Mouse (Mus musculus) midbrain, postnatal 0 days (tissue): ENCODE measurements around the gene Lmbr1. TPM values are rescaled to one million over a fixed set of nuclear protein-coding genes. Genes with fewer than 3 reads are reported as not detected.
A peak's percentile ranks its signal among the peaks of the same experiment; 100 is the strongest.

Experiments
- ATAC-seq: fragments of 200-750 bp; cut with Nextera tagmentation; 2 replicates; pipeline ENCODE4 v1.8.0; 2017; ENCODE audit warnings: moderate number of reproducible peaks, mild to moderate bottlenecking, moderate TSS enrichment, moderate library complexity; ENCODE audit not compliant: low FRiP score
- DNase-seq: peaks from one replicate; pipeline ENCODE4 v3.0.0-alpha.2; 2015; ENCODE audit warnings: low spot score
- H3K27ac ChIP-seq: fragments of 300-500 bp; sonication (generic); 2 replicates; pipeline ENCODE4 v1.5.1; 2014; ENCODE audit warnings: low read depth, mild to moderate bottlenecking, low read length, mixed read lengths
- H3K27me3 ChIP-seq: fragments of 300-500 bp; sonication (generic); 2 replicates; pipeline ENCODE4 v1.6.1; 2014; ENCODE audit warnings: low read length, control low read depth, mixed read lengths; ENCODE audit not compliant: insufficient read depth
- H3K36me3 ChIP-seq: fragments of 300-500 bp; sonication (generic); 2 replicates; pipeline ENCODE4 v1.6.1; 2014; ENCODE audit warnings: low read length, control low read depth, mixed read lengths; ENCODE audit not compliant: insufficient read depth
- H3K4me1 ChIP-seq: fragments of 300-500 bp; sonication (generic); 2 replicates; pipeline ENCODE4 v1.6.1; 2014; ENCODE audit warnings: mild to moderate bottlenecking, control low read depth, antibody characterized with exemption, low read length, mixed read lengths; ENCODE audit not compliant: insufficient read depth
- H3K4me2 ChIP-seq: fragments of 300-500 bp; sonication (generic); 2 replicates; pipeline ENCODE4 v1.6.1; 2014; ENCODE audit warnings: low read depth, mild to moderate bottlenecking, low read length, mixed read lengths; ENCODE audit not compliant: poor library complexity, severe bottlenecking
- H3K4me3 ChIP-seq: fragments of 300-500 bp; sonication (generic); 2 replicates; pipeline ENCODE4 v1.5.1; 2014; ENCODE audit warnings: low read depth, mild to moderate bottlenecking, low read length, moderate library complexity
- H3K9ac ChIP-seq: fragments of 300-500 bp; sonication (generic); replicated peaks from 2 replicates; pipeline ENCODE4 v1.6.1; 2014; ENCODE audit warnings: mild to moderate bottlenecking, low read length, moderate library complexity, mixed read lengths; ENCODE audit not compliant: poor library complexity, severe bottlenecking
- H3K9me3 ChIP-seq: fragments of 300-500 bp; sonication (generic); 2 replicates; pipeline ENCODE4 v1.6.1; 2016; ENCODE audit warnings: low read length, control low read depth
- CTCF ChIP-seq: IDR thresholded peaks from 2 replicates; pipeline ENCODE4 v1.5.1; 2016; ENCODE audit warnings: antibody characterized with exemption, mild to moderate bottlenecking
- WGBS: fragments of 180-500 bp; shearing (Covaris S2); extraction: QIAGEN DNeasy Blood & Tissue Kit; methylation state at CpG from one replicate; pipeline ENCODE4 v1.1.7; 2014; 5-methylcytosine and 5-hydroxymethylcytosine counted together
- polyA plus RNA-seq: library from polyadenylated mRNA; unstranded; fragments of >200 nt; fragmentation: Nextera tagmentation; extraction: Ambion mirVana; gene quantifications from 2 replicates; pipeline ENCODE4 v1.2.1, GENCODE M21; 2015
- total RNA-seq: library from RNA; depleted of rRNA; stranded (reverse); fragments of >200 nt; gene quantifications from 2 replicates; pipeline ENCODE4 v1.2.3, GENCODE M21; 2014

Gene Lmbr1
- total and polyA plus RNA-seq, 2 experiments from 2014 or later, result 32.3 to 44.0 TPM

DNA sequence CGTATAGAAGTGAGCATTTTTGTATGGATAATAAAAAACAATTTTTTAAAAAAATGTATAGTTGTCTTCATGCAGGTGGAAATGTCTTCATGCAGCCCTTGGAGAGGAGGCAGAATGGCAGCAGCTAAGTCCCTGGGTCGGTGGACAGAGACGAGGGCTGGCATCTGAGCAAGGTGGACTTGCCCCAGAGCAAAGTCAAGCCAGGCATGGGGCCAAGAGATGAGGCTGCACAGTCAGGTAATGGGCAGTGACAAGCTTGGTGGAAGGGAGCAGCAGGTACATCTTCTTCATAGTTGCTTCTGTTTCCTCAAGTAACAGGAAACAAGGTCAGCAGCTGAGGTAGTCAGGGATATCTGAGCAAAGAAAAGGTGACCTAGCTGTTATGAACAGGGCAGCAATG is 97.1 kb downstream of the Lmbr1 start:
- no peak for DNase-seq
- no peak overlapping the region for H3K9ac ChIP-seq
- no peaks in the 10 kb centered on the region for H3K9me3 ChIP-seq
- H3K27ac ChIP-seq, result no peak overlapping the region
- H3K4me3 ChIP-seq, result no peak overlapping the region
- H3K36me3 ChIP-seq, result 0 out of 2 replicates have a peak, but pooled peaks cover 9% of the 10 kb centered on the region
- ATAC-seq, result no peak
- no peak overlapping the region for H3K4me2 ChIP-seq
- TF ChIP-seq CTCF, result no peak
- H3K27me3 ChIP-seq, result no peaks in the 10 kb centered on the region
- WGBS, result 84% methylated on average over 3 of the region's 3 CpGs
- no peaks in the 10 kb centered on the region for H3K4me1 ChIP-seq

DNA sequence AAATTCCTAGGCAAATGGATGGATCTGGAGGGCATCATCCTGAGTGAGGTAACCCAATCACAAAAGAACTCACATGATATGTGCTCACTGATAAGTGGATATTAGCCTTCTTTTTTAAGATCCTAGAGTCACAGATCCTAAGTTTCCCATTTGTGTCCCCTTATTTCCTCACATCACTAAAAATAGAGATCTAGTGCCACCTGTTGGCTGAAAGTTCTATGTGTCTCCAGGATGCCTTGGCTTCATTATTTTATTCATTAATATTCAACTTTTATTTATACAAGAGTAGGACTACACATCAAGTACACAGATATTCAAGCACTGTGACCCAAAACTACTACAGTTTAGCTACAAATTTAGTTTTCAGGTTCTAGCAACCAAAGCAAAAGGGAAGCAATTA is 103.4 kb downstream of the Lmbr1 start:
- TF ChIP-seq CTCF, result peak; percentile 57
- ATAC-seq (no peak), DNase-seq (peak; percentile 31)
- no peaks in the 10 kb centered on the region for H3K27me3 ChIP-seq
- no peak overlapping the region for H3K27ac ChIP-seq
- no peak overlapping the region for H3K4me2 ChIP-seq
- no peak overlapping the region for H3K9ac ChIP-seq
- H3K9me3 ChIP-seq, result no peaks in the 10 kb centered on the region
- H3K4me3 ChIP-seq, result no peak overlapping the region
- no peaks in the 10 kb centered on the region for H3K4me1 ChIP-seq
- H3K36me3 ChIP-seq, result no peaks in the 10 kb centered on the region

DNA sequence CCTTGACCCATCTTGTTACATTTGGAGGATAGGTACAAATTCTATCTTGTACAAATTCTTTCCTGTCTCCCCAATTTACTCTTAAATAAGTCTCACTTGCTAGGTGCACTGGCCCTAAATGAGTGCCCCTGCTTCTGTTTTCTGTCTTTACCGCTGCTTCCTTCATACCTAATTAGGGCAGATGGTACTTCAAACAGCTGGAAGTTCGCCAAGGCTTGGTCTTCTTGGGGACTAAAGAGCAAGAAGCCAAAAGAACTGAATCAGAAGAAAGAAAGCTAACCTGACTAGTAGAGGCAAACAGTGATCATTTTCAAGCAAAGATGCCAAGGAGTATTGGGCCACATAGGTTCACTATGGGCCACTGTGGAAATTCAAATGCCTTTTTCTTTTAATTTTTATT is 104.8 kb downstream of the Lmbr1 start:
- Histone ChIP-seq H3K9me3 (no peaks in the 10 kb centered on the region), H3K36me3 (no peaks in the 10 kb centered on the region), H3K4me3 (no peak overlapping the region), H3K27me3 (no peaks in the 10 kb centered on the region), H3K4me2 (no peak overlapping the region), H3K4me1 (no peaks in the 10 kb centered on the region), H3K27ac (no peak overlapping the region), H3K9ac (no peak overlapping the region)
- DNase-seq, result no peak
- WGBS, result 73% methylated on average over 2 of the region's 2 CpGs
- no peak for ATAC-seq
- TF ChIP-seq CTCF, result no peak

DNA sequence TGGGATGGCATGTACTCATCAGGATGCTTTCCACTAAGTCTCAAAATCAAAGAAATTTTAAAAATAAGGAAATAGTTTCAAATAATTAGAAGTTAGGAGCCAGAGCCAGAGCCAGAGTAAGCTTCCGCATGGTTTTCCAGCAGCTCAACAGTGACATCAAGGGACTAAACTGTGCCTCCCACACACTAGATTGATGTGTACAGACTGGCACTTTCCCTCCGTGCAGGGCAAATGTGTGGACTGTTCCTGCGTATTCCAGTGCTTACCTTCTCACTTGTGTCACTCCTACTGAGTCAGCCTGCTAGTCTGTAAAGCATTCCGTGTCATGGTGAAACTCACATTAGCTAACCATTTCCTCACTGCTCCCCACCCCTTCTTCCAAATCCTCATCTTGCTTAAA is 107.3 kb downstream of the Lmbr1 start:
- peak; percentile 56 for TF ChIP-seq CTCF
- H3K36me3 ChIP-seq, result no peaks in the 10 kb centered on the region

DNA sequence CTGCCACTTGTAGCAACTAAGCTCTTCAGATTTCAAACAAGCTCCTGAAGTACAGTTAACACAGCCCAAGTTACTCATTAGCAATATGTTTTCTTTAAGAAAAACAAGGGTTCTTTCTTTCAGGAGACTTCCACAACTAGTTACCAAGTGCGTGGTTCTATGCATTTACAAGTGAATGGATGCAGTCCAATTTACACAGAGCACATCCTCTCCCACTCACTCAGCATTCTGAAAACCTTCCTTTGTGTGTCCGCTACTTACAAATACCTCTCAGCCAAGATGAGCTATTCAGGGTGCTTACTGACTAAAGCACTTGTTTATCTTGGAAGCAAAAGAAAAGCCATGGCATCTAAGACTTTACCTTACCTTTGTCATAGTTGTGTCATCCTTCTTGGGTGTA is 124.3 kb downstream of the Lmbr1 start:
- no peaks in the 10 kb centered on the region for H3K9me3 ChIP-seq
- no peak for TF ChIP-seq CTCF
- DNase-seq (no peak), ATAC-seq (no peak)
- no peak overlapping the region for H3K4me2 ChIP-seq
- WGBS, result 30% methylated on average over 2 of the region's 2 CpGs
- no peaks in the 10 kb centered on the region for H3K4me1 ChIP-seq
- no peak overlapping the region for H3K4me3 ChIP-seq
- H3K36me3 ChIP-seq, result no peaks in the 10 kb centered on the region
- no peak overlapping the region for H3K27ac ChIP-seq
- no peak overlapping the region for H3K9ac ChIP-seq
- no peaks in the 10 kb centered on the region for H3K27me3 ChIP-seq

More for the DNA sequence above, 107.3 kb downstream of the Lmbr1 start:
- Histone ChIP-seq H3K4me2 (no peak overlapping the region), H3K4me1 (no peaks in the 10 kb centered on the region), H3K27ac (no peak overlapping the region), H3K9me3 (no peaks in the 10 kb centered on the region), H3K27me3 (no peaks in the 10 kb centered on the region), H3K4me3 (no peak overlapping the region), H3K9ac (no peak overlapping the region)
- ATAC-seq (no peak), DNase-seq (no peak)
- 56% methylated on average over 4 of the region's 4 CpGs for WGBS

DNA sequence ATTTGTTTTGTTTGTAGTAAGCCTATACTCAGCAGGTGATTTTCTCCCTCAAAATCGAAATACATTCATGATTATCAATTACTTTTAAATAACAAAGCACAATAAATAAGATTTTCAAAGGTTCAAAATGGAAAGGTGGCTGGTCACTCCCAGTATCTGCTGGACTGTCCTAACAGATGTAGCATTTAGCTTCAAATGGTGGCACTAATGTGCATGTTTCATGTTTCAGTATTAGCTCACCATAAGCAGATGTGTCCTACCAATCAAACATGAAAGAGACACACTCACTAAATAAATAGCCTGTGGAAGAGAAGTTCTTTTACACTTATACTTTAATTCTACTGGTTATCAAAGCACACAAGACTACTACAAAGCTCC is 126.7 kb downstream of the Lmbr1 start:
- ATAC-seq (no peak), DNase-seq (no peak)
- TF ChIP-seq CTCF, result no peak
- Histone ChIP-seq H3K36me3 (no peaks in the 10 kb centered on the region), H3K4me2 (no peak overlapping the region), H3K27me3 (no peaks in the 10 kb centered on the region), H3K9me3 (no peaks in the 10 kb centered on the region), H3K9ac (no peak overlapping the region), H3K4me1 (no peaks in the 10 kb centered on the region), H3K27ac (no peak overlapping the region), H3K4me3 (no peak overlapping the region)
- 28% methylated on average over 1 of the region's 1 CpGs for WGBS
